Mouse (Mus musculus) myocyte (in vitro differentiated cells): ENCODE measurements around the gene Rnh1.

Experiments
- CEBPB ChIP-seq: IDR thresholded peaks from 2 replicates; pipeline ENCODE4 v1.6.1; 2011; ENCODE audit warnings: mild to moderate bottlenecking, moderate library complexity; ENCODE audit not compliant: poor library complexity, insufficient read depth, severe bottlenecking
- E2F4 ChIP-seq: IDR thresholded peaks from one replicate; pipeline ENCODE4 v1.6.1; 2011; ENCODE audit warnings: mild to moderate bottlenecking, control low read depth, moderate library complexity; ENCODE audit not compliant: insufficient read depth
- MYOD1 ChIP-seq, 3 experiments: IDR thresholded peaks; one replicate each; pipeline ENCODE4 v1.6.1; 2011; ENCODE audit warnings: control low read depth in 2 of 3, low read depth in 2 of 3, mild to moderate bottlenecking in 2 of 3, moderate library complexity in 1 of 3; ENCODE audit not compliant: insufficient read length in 2 of 3, control insufficient read depth in 1 of 3
- MYOG ChIP-seq, 3 experiments: IDR thresholded peaks; one replicate each; pipeline ENCODE4 v1.6.1; 2011; ENCODE audit warnings: control low read depth in 2 of 3, low read depth in 2 of 3, mild to moderate bottlenecking in 2 of 3; ENCODE audit not compliant: insufficient read length in 2 of 3, control insufficient read depth in 1 of 3, insufficient read depth in 1 of 3
- POLR2A ChIP-seq: IDR thresholded peaks from one replicate; pipeline ENCODE4 v1.6.1; 2011; ENCODE audit warnings: low read depth, mild to moderate bottlenecking, control low read depth, moderate library complexity; ENCODE audit not compliant: insufficient read length
- POLR2AphosphoS2 ChIP-seq: IDR thresholded peaks from one replicate; pipeline ENCODE4 v1.6.1; 2011; ENCODE audit warnings: low read depth, control low read depth; ENCODE audit not compliant: insufficient read length
- USF1 ChIP-seq: IDR thresholded peaks from one replicate; pipeline ENCODE4 v1.6.1; 2011; ENCODE audit warnings: low read depth, mild to moderate bottlenecking, control low read depth, moderate library complexity

- TF ChIP-seq E2F4: no peak
- no peak for TF ChIP-seq USF1
- no peak for TF ChIP-seq POLR2A
- TF ChIP-seq POLR2AphosphoS2: no peak
- peak in 1 of 3 experiments; percentile 9 for TF ChIP-seq MYOG (IDR thresholded peaks at IDR 0.05; ENCODE audit: control insufficient read depth in 1 of 3, insufficient read depth in 1 of 3, insufficient read length in 2 of 3, low read depth in 2 of 3)
- TF ChIP-seq MYOD1 (IDR thresholded peaks at IDR 0.05; ENCODE audit: control insufficient read depth in 1 of 3, insufficient read length in 2 of 3, low read depth in 2 of 3): peak in 1 of 3 experiments; percentile 20
- TF ChIP-seq CEBPB: no peak
Measured at GRCm38 (mm10) chr7:141143112-141143511, 29.5 kb downstream of the Rnh1 start.
